24 mouse cellular contexts compared by ENCODE assay signal in genomic region chr13:41327546-41327945, GRCm38 (mm10). TPM values are rescaled to one million over a fixed set of nuclear protein-coding genes. Genes with fewer than 3 reads are reported as not detected.
DNase-seq lines count a peak whose midpoint lies in the region; ATAC-seq and TF ChIP-seq lines count a peak whose summit lies in the region.
"Had no signal": no experiment of that assay in that cellular context is flagged by ENCODE, and none has a peak within 500 bp of the region (broad histone marks: within the 10 kb centered on the region; RNA-seq: fewer than 3 reads in every experiment).

No protein-coding gene starts in this region.

- TF ChIP-seq EP300 in CH12.LX (IDR thresholded peaks at IDR 0.05; ENCODE audit: low read length): no peak

- no peak overlapping the region for H3K9ac ChIP-seq in kidney, embryonic 14.5 days (ENCODE audit: low read depth, low read length)
- H3K9ac ChIP-seq in CH12.LX (ENCODE audit: insufficient read depth, low read depth): no peak overlapping the region
- H3K9ac ChIP-seq in forebrain, embryonic 14.5 days (ENCODE audit: low read length): no peak overlapping the region
- H3K9ac ChIP-seq: intestine, embryonic 15.5 days; liver, embryonic 14.5 days had no signal

- intact Hi-C loops in heart, postnatal 25 days (cut with DNase I): no loop called here
- intact Hi-C loops in left cerebral cortex, postnatal 10 days (cut with DNase I): no loop called here

- TF ChIP-seq RAD21 in CH12.LX (IDR thresholded peaks at IDR 0.05; ENCODE audit: low read depth, low read length): no peak

- H3K4me2 ChIP-seq in kidney, embryonic 14.5 days (replicated peaks; ENCODE audit: low read depth, low read length): no peak overlapping the region
- no peak overlapping the region for H3K4me2 ChIP-seq in CH12.LX (ENCODE audit: insufficient read depth, low read depth, poor library complexity, severe bottlenecking)
- H3K4me2 ChIP-seq in forebrain, embryonic 14.5 days (ENCODE audit: low read length): no peak overlapping the region
- H3K4me2 ChIP-seq: intestine, embryonic 15.5 days had no signal

- H3K27ac ChIP-seq in kidney, embryonic 14.5 days (ENCODE audit: low read depth, low read length): no peak overlapping the region
- no peak overlapping the region for H3K27ac ChIP-seq in CH12.LX (ENCODE audit: insufficient read depth, low read depth)
- no peak overlapping the region for H3K27ac ChIP-seq in forebrain, embryonic 14.5 days (ENCODE audit: low read depth, low read length)
- H3K27ac ChIP-seq: heart, embryonic 10.5 days; intestine, embryonic 15.5 days; liver, embryonic 14.5 days had no signal

- TF ChIP-seq POLR2A in CH12.LX (IDR thresholded peaks at IDR 0.05; ENCODE audit: low read depth, low read length): no peak

- peak; percentile 48 to 49 for DNase-seq in kidney, postnatal 36 days
- peak; percentile 15 for DNase-seq in CH12.LX (ENCODE audit: extremely low read depth)
- DNase-seq in forebrain, embryonic 14.5 days (ENCODE audit: low spot score): peak; percentile 41
- DNase-seq in heart, postnatal 25 days (ENCODE audit: low spot score): no peak
- DNase-seq in left cerebral cortex, postnatal 10 days (ENCODE audit: extremely low spot score in 1 of 2, low spot score in 2 of 2): no peak
- DNase-seq: adrenal gland, postnatal 36 days; cerebellum, postnatal 10 days; kidney, postnatal 4 days; midbrain, embryonic 14.5 days; right cerebral cortex, postnatal 4 days; thymus, adult 2 months had no signal

- H3K79me2 ChIP-seq in CH12.LX (replicated peaks; ENCODE audit: control insufficient read depth, extremely low read depth, insufficient read depth, poor library complexity, severe bottlenecking): peaks cover 7% of the 10 kb centered on the region

- WGBS in kidney, embryonic 14.5 days: 57% methylated on average over 7 of the region's 7 CpGs
- 26% methylated on average over 7 of the region's 7 CpGs for WGBS in forebrain, embryonic 14.5 days

- H3K36me3 ChIP-seq in kidney, embryonic 14.5 days (ENCODE audit: control insufficient read depth, insufficient read depth, low read length): peaks cover 2% of the 10 kb centered on the region; the same call in 1 of the 2 replicates
- H3K36me3 ChIP-seq in CH12.LX (replicated peaks in 1 of 2; ENCODE audit: control insufficient read depth in 1 of 2, insufficient read depth in 1 of 2, low read length in 1 of 2): peaks cover 29 to 77% of the 10 kb centered on the region in 2 experiments
- 0 out of 2 replicates have a peak, but pooled peaks cover 6% of the 10 kb centered on the region for H3K36me3 ChIP-seq in forebrain, embryonic 14.5 days (ENCODE audit: control insufficient read depth, insufficient read depth, low read length)
- H3K36me3 ChIP-seq: intestine, embryonic 15.5 days had no signal

- no peak for TF ChIP-seq CTCF in CH12.LX (conservative IDR thresholded peaks at IDR 0.05 in 1 of 2, IDR thresholded peaks at IDR 0.05 in 1 of 2; ENCODE audit: low read depth in 2 of 2, low read length in 2 of 2)

- no peaks in the 10 kb centered on the region for H3K27me3 ChIP-seq in kidney, embryonic 14.5 days (ENCODE audit: control insufficient read depth, insufficient read depth, low read length)
- H3K27me3 ChIP-seq in CH12.LX (replicated peaks): no peaks in the 10 kb centered on the region
- H3K27me3 ChIP-seq in forebrain, embryonic 14.5 days (replicated peaks; ENCODE audit: control insufficient read depth, insufficient read depth, low read length): no peaks in the 10 kb centered on the region
- H3K27me3 ChIP-seq: intestine, embryonic 15.5 days had no signal

- ATAC-seq in kidney, embryonic 14.5 days (ENCODE audit: low FRiP score, low TSS enrichment): no peak
- ATAC-seq in forebrain, embryonic 14.5 days: peak; percentile 46; the same call in 1 of the 2 replicates
- peak; percentile 43; the same call in 1 of the 2 replicates for ATAC-seq in neutrophil, adult 5-6 weeks (ENCODE audit: extremely low read depth, insufficient number of reproducible peaks, low FRiP score, poor library complexity, severe bottlenecking)
- ATAC-seq: activated CD4-positive, CD25-positive, alpha-beta regulatory T cell, adult 4 months; intestine, embryonic 15.5 days had no signal

- in situ Hi-C loops in CH12.LX (cut with MboI; ENCODE audit: low pct_ligation_motif_present, low pct_unique_long_range_greater_than_20kb, low sequenced_read_pairs): no loop called here

- H3K4me1 ChIP-seq in kidney, embryonic 14.5 days (ENCODE audit: control insufficient read depth, insufficient read depth, low read length): peaks cover 4% of the 10 kb centered on the region; the same call in 1 of the 2 replicates
- peaks cover 2 to 37% of the 10 kb centered on the region in 2 experiments; a peak in 2 of 4 replicates for H3K4me1 ChIP-seq in CH12.LX (ENCODE audit: control insufficient read depth in 1 of 2, insufficient read depth in 2 of 2)
- H3K4me1 ChIP-seq in forebrain, embryonic 14.5 days (ENCODE audit: control insufficient read depth, insufficient read depth, low read length): peaks cover 12% of the 10 kb centered on the region

- dilution Hi-C loops in CH12.LX (cut with MboI; ENCODE audit: extremely low pct_ligation_motif_present, extremely low pct_unique_long_range_greater_than_20kb, low sequenced_read_pairs): no loop called here

- H3K4me3 ChIP-seq in kidney, embryonic 14.5 days (ENCODE audit: low read length): no peak overlapping the region
- H3K4me3 ChIP-seq in CH12.LX (replicated peaks in 1 of 3; ENCODE audit: low read depth in 2 of 3, low read length in 2 of 3, poor library complexity in 1 of 3): no peak overlapping the region
- H3K4me3 ChIP-seq in forebrain, embryonic 14.5 days (ENCODE audit: low read depth, low read length): no peak overlapping the region
- H3K4me3 ChIP-seq: heart, embryonic 10.5 days; intestine, embryonic 15.5 days had no signal

- no peaks in the 10 kb centered on the region for H3K9me3 ChIP-seq in kidney, embryonic 14.5 days (ENCODE audit: control insufficient read depth, low read length)
- no peaks in the 10 kb centered on the region for H3K9me3 ChIP-seq in CH12.LX (replicated peaks; ENCODE audit: low read length)
- no peaks in the 10 kb centered on the region for H3K9me3 ChIP-seq in forebrain, embryonic 14.5 days (replicated peaks; ENCODE audit: control insufficient read depth, low read length)
- H3K9me3 ChIP-seq: heart, embryonic 10.5 days; intestine, embryonic 15.5 days had no signal

TF ChIP-seq in CH12.LX, 34 proteins besides CTCF, POLR2A, EP300 and RAD21:
- TF ChIP-seq GABPA (IDR thresholded peaks at IDR 0.05; ENCODE audit: insufficient replicate concordance, low read depth, low read length) (no peak), USF2 (conservative IDR thresholded peaks at IDR 0.05; ENCODE audit: low read depth, low read length) (no peak), CHD1 (IDR thresholded peaks at IDR 0.05; ENCODE audit: low read depth, low read length) (no peak), ZC3H11A (IDR thresholded peaks at IDR 0.05; ENCODE audit: low read depth, low read length) (no peak), TCF12 (IDR thresholded peaks at IDR 0.05; ENCODE audit: low read depth, low read length) (no peak)
TF ChIP-seq in CH12.LX: peak in this region for 0.

RNA-seq across cellular contexts. Expression of gene Gm17364, which starts 53.8 kb away (rescaled TPM):
- not detected in 2 replicates for polyA plus RNA-seq in kidney, embryonic 14.5 days (2014; fragmentation: Nextera tagmentation; extraction: Ambion mirVana)
- not detected in 2 replicates for total RNA-seq in CH12.LX (2012; rRNA removed)
- not detected in 2 replicates for total RNA-seq in CH12.LX (2014; rRNA removed)
- polyA plus RNA-seq in CH12.LX (2012; ENCODE audit: insufficient read length, low read depth): 17.3 TPM in 1 of 2 replicates, not detected in the other
- not detected in 2 replicates for polyA plus RNA-seq in forebrain, embryonic 14.5 days (2014; fragmentation: Nextera tagmentation; extraction: Ambion mirVana)
- total RNA-seq in neutrophil, adult 5-6 weeks (2017): not detected in 2 replicates
- total RNA-seq in heart, postnatal 25 days (2021): not detected
- not detected for total RNA-seq in left cerebral cortex, postnatal 10 days (2021)
- total RNA-seq: adrenal gland, postnatal 36 days; gastrocnemius, adult 8-10 months; hematopoietic stem cell, adult 5-6 weeks; layer of hippocampus, postnatal 25 days; left cerebral cortex, postnatal 36 days had no signal
- polyA plus RNA-seq: activated CD4-positive, CD25-positive, alpha-beta regulatory T cell, adult 4 months; embryonic facial prominence, embryonic 11.5 days; heart, embryonic 10.5 days; intestine, embryonic 15.5 days; liver, embryonic 14.5 days; midbrain, embryonic 14.5 days; neural tube, embryonic 11.5 days; stomach, embryonic 14.5 days; thymus, adult 2 months had no signal

Comparison
In these comparisons a context has a peak if more than half of its experiments do, and no peak if none do; other contexts are left out.
1. DNase-seq: peak in kidney, postnatal 36 days (2 of 2), CH12.LX (single experiment) and forebrain, embryonic 14.5 days (single experiment); none in heart, postnatal 25 days (single experiment) and left cerebral cortex, postnatal 10 days (0 of 2).